Mouse (Mus musculus) layer of hippocampus, adult 8-10 months (tissue): ENCODE data around the gene Wdfy2. TPM values are rescaled to one million over a fixed set of nuclear protein-coding genes. Genes with fewer than 3 reads are reported as not detected.
"Not testable (repeated sequence)": the region's sequence is repeated elsewhere in the genome, so short reads cannot be mapped to it uniquely, and the experiment has no call there.

Source experiments
- DNase-seq, 2 experiments: peaks; one replicate each; pipeline ENCODE4 v3.0.0; 2022; ENCODE audit warnings: low spot score in 2 of 2
- total RNA-seq, 4 experiments: library from RNA; stranded (reverse); gene quantifications; 2 replicates each; pipeline ENCODE4 v1.2.4; 2022

The Wdfy2 gene
- total RNA-seq, 4 experiments from 2014 or later = 15.9 to 19.2 (median 17.7) TPM

- no peak for DNase-seq
These were observed 41.4 kb downstream of the Wdfy2 start for GRCm38 (mm10) chr14:62878634-62879430.

- DNase-seq = peak; percentile 83 to 84
These were observed 42.0 kb downstream of the Wdfy2 start for GRCm38 (mm10) chr14:62879497-62879896.

- DNase-seq = peak; percentile 83 to 86
These were observed 42.8 kb downstream of the Wdfy2 start for GRCm38 (mm10) chr14:62880084-62880851.

GRCm38 (mm10) chr14:62882061-62882614 lies 44.7 kb downstream of the Wdfy2 start:
- no peak for DNase-seq

GRCm38 (mm10) chr14:62883551-62883950 lies 46.1 kb downstream of the Wdfy2 start:
- no peak for DNase-seq

GRCm38 (mm10) chr14:62884171-62884570 lies 46.7 kb downstream of the Wdfy2 start:
- DNase-seq = no peak

- DNase-seq = no peak
These were observed 47.2 kb downstream of the Wdfy2 start for GRCm38 (mm10) chr14:62884639-62885038.

- DNase-seq = no peak
These were observed 47.7 kb downstream of the Wdfy2 start for GRCm38 (mm10) chr14:62885146-62885545.

- DNase-seq = no peak
These were observed 53.9 kb downstream of the Wdfy2 start for GRCm38 (mm10) chr14:62891401-62891800.

- DNase-seq = peak; percentile 87 to 90
These were observed 55.5 kb downstream of the Wdfy2 start for GRCm38 (mm10) chr14:62892771-62893641.

GRCm38 (mm10) chr14:62893642-62894180 lies 56.2 kb downstream of the Wdfy2 start:
- not testable (repeated sequence) for DNase-seq

GRCm38 (mm10) chr14:62894924-62895840 lies 57.7 kb downstream of the Wdfy2 start:
- DNase-seq = no peak

GRCm38 (mm10) chr14:62898061-62898460 lies 60.6 kb downstream of the Wdfy2 start:
- no peak for DNase-seq

- DNase-seq = no peak
These were observed 70.4 kb downstream of the Wdfy2 start for GRCm38 (mm10) chr14:62907888-62908287.

GRCm38 (mm10) chr14:62908550-62908949 lies 71.1 kb downstream of the Wdfy2 start:
- DNase-seq = no peak

- DNase-seq = peak in 1 of 2 experiments; percentile 18
These were observed 73.4 kb downstream of the Wdfy2 start for GRCm38 (mm10) chr14:62910859-62911258.

- no peak for DNase-seq
These were observed 77.7 kb downstream of the Wdfy2 start for GRCm38 (mm10) chr14:62915146-62915685.

GRCm38 (mm10) chr14:62916488-62917034 lies 79.1 kb downstream of the Wdfy2 start:
- DNase-seq = no peak

GRCm38 (mm10) chr14:62921401-62921800 lies 83.9 kb downstream of the Wdfy2 start:
- DNase-seq = no peak
